Mouse (Mus musculus) lung, postnatal 14 days (tissue): ENCODE results near the gene Pdzd9.
A peak's percentile ranks its signal among the peaks of the same experiment; 100 is the strongest.
"Not testable (repeated sequence)": the region's sequence is repeated elsewhere in the genome, so short reads cannot be mapped to it uniquely, and the experiment has no call there.

Source experiments
- DNase-seq: peaks from one replicate; pipeline ENCODE4 v3.0.0; 2021

Gene Pdzd9

GRCm38 (mm10) chr7:120670153-120670875 is at the start of gene Pdzd9:
TSS of gene Pdzd9 (minus strand) at chr7:120670343.
- peak; percentile 84 for DNase-seq

GRCm38 (mm10) chr7:120717261-120717660 is 47.1 kb upstream of the Pdzd9 start:
- DNase-seq, result no peak

GRCm38 (mm10) chr7:120713951-120714350 is 43.8 kb upstream of the Pdzd9 start:
- not testable (repeated sequence) for DNase-seq

GRCm38 (mm10) chr7:120713225-120713624 is 43.1 kb upstream of the Pdzd9 start:
- DNase-seq, result no peak

GRCm38 (mm10) chr7:120712071-120712470 is 41.9 kb upstream of the Pdzd9 start:
- no peak for DNase-seq

GRCm38 (mm10) chr7:120703888-120704287 is 33.7 kb upstream of the Pdzd9 start:
- DNase-seq, result no peak

- DNase-seq, result no peak
Observed at GRCm38 (mm10) chr7:120699586-120699985, 29.4 kb upstream of the Pdzd9 start.

GRCm38 (mm10) chr7:120696331-120696730 is 26.2 kb upstream of the Pdzd9 start:
- DNase-seq, result no peak

- DNase-seq, result no peak
Observed at GRCm38 (mm10) chr7:120695641-120696040, 25.5 kb upstream of the Pdzd9 start.

GRCm38 (mm10) chr7:120695196-120695595 is 25.1 kb upstream of the Pdzd9 start:
- DNase-seq, result no peak

- no peak for DNase-seq
Observed at GRCm38 (mm10) chr7:120693831-120694375, 23.8 kb upstream of the Pdzd9 start.

- DNase-seq, result no peak
Observed at GRCm38 (mm10) chr7:120690634-120691033, 20.5 kb upstream of the Pdzd9 start.

- no peak for DNase-seq
Observed at GRCm38 (mm10) chr7:120685227-120685626, 15.1 kb upstream of the Pdzd9 start.

- no peak for DNase-seq
Observed at GRCm38 (mm10) chr7:120684731-120685161, 14.6 kb upstream of the Pdzd9 start.

GRCm38 (mm10) chr7:120682002-120682401 is 11.9 kb upstream of the Pdzd9 start:
- no peak for DNase-seq

- no peak for DNase-seq
Observed at GRCm38 (mm10) chr7:120679023-120679422, 8.9 kb upstream of the Pdzd9 start.

- DNase-seq, result peak; percentile 31
Observed at GRCm38 (mm10) chr7:120677764-120678531, 7.8 kb upstream of the Pdzd9 start.

GRCm38 (mm10) chr7:120677001-120677643 is 7.0 kb upstream of the Pdzd9 start, which contains the start of gene Mosmo:
TSS of gene Mosmo (plus strand) at chr7:120677618.
- DNase-seq, result peak; percentile 79

GRCm38 (mm10) chr7:120671271-120671670 is 1.1 kb upstream of the Pdzd9 start:
- DNase-seq, result no peak

- DNase-seq, result no peak
Observed at GRCm38 (mm10) chr7:120662079-120662478, 8.1 kb downstream of the Pdzd9 start.

GRCm38 (mm10) chr7:120647849-120648248 is 22.3 kb downstream of the Pdzd9 start:
- no peak for DNase-seq

- DNase-seq, result no peak
Observed at GRCm38 (mm10) chr7:120643217-120643616, 26.9 kb downstream of the Pdzd9 start.

GRCm38 (mm10) chr7:120635821-120636220 is 34.3 kb downstream of the Pdzd9 start:
- DNase-seq, result no peak
